Mouse (Mus musculus): ENCODE measurements at regions not wholly inside any gene's neighbourhood (a gene's known extent, or its start where the extent isn't known, plus 50 kb on each side); places are given as distances from the start of the nearest gene placed in this dataset.

DNA sequence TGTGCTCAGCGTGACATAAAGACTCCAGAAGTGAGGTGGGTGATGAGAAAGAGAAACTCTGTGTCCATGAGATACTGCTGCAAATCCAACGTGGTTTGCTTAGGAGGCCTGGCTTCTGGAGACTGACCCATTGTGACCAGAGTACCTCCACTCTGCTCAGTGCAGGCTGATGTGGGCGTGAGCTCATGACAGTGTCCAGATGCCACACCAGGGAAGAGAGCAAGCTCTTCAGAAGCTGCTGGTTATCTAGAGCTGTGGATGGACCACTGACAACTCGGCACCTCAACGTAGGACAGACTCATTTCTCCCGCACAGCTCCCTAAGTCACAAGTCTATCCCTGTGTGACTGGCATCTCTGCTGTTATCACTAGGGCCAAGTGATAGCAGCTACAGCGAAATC, 114.9 kb upstream of the N6amt1 start:
- intact Hi-C loops (cut with DNase I) = no loop called here
- no peak for DNase-seq (ENCODE audit: low spot score in 2 of 2)

DNA sequence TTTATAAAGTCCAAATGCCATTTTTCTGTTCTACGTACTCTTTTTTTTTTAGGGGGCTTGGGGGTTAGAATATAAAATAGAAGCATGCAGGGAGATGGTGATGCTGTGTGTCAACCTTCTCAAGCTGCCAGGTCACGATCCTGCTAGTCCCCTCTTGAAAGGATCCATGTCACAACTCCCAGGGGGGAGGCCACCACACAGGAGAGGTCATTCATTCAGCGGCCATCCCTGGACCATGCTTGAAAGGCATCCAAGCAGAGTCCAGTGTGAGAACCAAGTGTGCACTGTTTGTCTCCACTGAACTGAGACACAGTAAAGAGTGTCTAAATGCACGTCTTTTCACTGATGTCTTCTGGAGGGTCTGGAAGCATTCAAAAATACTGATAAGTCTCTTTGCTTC, 119.8 kb upstream of the N6amt1 start:
- no peak for DNase-seq (ENCODE audit: low spot score in 2 of 2)
- intact Hi-C loops (cut with DNase I) = no loop called here

DNA sequence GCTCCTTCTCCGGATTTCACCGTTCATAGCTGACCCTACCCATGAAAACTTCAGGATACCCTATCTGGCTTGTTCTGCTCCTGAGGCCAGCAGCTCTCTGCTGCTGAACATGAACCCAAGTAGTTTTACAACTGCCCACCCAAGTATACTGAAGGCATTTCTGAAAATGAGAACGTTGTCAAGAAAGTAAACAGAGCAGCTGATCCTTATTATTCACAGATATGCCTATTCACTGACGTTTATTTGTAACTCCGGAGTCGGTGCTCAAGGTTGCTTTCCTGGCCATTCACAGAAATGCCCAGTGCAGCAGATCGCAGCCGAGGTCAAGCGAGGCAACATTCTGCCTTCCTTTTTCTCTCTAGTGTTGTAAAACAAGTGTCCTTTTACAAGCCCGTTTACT, 128.4 kb upstream of the N6amt1 start:
- intact Hi-C loops (cut with DNase I) = no loop called here
- no peak for DNase-seq (ENCODE audit: low spot score in 2 of 2)

DNA sequence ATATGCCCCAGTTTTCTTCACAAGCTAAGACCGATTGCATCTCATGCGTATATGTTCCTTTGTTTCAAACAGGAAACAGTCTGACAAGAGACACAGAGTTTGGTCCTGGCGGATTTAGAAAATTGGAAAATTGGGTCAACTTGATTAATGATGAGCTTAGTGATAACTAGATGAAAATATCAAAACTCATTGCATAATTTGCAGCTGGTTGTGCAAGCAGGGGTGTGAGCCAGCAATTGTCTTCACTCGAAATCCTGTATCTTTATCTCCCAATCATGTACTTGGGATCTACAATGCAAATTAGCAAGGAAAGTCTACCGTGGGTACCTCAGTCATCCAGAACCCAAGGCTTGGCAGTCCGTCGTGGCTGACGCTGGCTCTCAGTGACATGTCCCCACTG, 128.9 kb upstream of the N6amt1 start:
- intact Hi-C loops (cut with DNase I) = no loop called here
- no peak for DNase-seq (ENCODE audit: low spot score in 2 of 2)

DNA sequence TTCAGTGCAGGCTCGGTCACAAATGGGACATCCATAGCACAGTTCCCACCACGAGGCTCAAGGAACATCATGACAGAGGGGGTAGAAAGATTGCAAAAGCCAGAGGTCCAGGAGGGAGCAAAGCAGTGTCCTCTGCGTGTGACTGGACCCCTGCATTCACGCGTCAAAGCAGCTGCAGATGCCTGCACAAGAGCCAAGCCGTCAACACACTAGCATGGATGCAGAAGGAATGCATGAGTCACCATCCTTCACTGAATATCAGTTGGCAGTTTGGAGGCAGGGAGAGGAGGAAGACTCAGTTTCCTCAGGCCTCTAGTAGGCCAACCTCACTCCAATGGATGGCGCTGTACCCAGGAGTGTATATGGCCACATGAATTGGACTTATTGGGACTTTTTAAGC, 130.0 kb upstream of the N6amt1 start:
- intact Hi-C loops (cut with DNase I) = no loop called here
- DNase-seq (ENCODE audit: low spot score in 2 of 2) = no peak

DNA sequence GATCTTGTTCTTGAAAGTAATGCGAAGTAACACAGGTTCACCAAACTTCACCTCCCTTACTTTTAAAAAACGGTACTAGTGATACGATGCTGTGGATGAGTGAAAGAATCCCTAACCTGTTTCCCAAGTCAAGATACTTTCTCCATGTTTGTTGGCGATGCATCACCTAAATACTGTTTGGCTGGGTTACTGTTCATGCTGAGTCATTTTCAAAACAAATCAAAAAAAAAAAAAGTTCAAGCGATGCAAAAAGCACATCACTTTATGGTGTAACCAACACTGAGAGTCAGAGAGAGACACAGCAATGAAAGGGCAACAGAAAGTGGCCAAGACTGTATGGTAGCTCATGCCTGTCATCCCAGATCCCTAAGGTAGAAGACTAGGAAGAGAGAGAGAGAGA, 133.4 kb upstream of the N6amt1 start:
- intact Hi-C loops (cut with DNase I) = no loop called here
- DNase-seq (ENCODE audit: low spot score in 2 of 2) = no peak

DNA sequence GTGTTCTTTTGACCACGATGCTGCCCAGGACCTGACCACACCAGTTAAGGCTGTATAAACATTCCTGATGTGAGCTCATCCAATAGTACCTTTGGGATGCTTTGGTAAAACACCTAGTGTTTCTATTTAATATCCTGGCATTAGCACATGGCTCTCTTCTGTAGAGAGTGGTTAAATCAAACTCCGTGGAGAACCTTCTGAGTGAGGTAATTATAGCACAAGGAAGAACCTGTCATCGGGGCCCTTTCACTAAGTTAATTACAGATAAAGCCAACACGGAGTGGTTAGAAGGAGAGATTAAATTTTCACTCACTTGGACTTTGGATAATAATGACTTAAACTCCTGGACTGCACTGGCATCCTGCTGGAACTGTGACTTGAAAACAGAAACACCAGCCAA, 133.8 kb upstream of the N6amt1 start:
- no peak for DNase-seq (ENCODE audit: low spot score in 2 of 2)
- intact Hi-C loops (cut with DNase I) = no loop called here

DNA sequence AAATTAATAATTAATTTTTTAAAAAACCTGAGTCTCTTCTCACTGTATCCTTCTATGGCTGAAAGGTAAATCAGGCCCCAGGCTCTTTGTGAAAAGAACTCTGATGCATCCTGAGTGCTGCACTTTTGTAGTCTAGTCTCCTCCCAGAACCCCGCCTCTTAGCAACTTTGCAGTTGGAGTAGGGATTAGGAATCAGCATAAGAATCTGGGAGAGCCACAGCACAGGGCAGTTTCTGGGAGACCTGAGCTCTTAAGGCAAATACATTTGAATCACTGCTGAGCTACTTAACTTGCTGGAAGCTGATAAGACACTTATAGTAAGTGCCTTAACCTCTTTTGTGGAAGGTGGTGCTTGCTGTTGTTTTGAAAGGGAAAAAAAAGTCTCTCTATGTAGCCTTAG, 146.1 kb upstream of the N6amt1 start:
- no peak for DNase-seq (ENCODE audit: low spot score in 2 of 2)
- intact Hi-C loops (cut with DNase I) = no loop called here

DNA sequence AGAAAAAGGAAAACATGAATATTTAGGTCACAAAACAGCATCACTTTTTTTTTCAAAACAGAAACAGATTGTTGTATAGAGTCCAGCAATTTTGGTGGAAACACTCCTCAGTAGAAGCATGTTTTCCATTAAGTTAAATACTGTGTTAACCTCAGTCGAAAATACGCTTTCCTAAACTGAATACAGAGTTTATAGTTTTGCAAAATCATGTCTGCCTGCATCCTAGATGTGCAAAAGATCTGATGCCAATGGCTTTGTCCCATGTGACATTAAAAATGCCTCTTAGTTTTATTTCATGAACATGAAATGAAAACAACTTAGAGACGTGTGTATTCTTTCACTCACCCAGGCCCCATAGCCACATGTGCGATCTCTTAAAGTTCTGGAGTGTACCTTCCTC, 163.5 kb upstream of the N6amt1 start:
- intact Hi-C loops (cut with DNase I) = no loop called here
- no peak for DNase-seq (ENCODE audit: low spot score in 2 of 2)

DNA sequence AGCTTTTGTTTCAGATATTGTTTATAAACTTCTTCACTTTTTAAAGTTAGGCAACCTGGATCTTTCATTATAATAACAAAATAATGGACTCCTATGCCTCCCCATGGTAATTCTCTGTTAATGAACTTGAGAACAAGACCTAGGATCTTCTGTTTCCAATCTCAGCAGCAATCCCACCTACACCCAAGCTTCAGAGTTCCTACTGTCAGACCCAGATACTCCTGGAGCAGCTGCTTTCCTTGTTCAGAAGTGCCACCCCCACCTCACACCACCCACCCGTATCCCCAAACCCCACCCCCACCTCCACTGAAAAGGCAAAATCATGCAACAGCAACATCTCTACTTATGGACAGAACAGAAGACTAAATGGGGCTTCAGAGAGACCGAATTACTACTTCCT, 165.2 kb upstream of the N6amt1 start:
- peak in 1 of 2 experiments; percentile 49 for DNase-seq (ENCODE audit: low spot score in 2 of 2)
- intact Hi-C loops (cut with DNase I) = loop anchor here (5.0 kb wide), 1 partner anchor 166 kb away; no protein-coding TSS in a partner anchor

DNA sequence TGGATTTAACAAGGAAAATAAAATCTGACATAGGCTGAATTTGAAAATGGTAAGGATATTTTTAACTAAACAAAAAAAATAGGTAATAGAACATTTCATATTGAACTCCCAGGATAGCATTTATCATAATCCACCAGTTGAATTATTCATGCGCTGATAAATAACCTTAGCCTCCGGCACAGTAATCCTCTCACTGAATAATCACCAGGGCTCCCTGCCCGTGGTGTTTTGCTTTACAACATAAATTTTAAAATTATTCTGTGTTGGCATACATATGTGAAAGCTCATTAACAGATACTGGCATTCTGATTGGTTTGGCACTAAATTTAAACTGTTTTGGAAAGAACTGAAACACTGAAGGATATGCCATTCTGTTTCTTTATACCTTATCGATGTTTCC, 181.6 kb upstream of the N6amt1 start:
- intact Hi-C loops (cut with DNase I) = no loop called here
- no peak for DNase-seq (ENCODE audit: low spot score in 2 of 2)

DNA sequence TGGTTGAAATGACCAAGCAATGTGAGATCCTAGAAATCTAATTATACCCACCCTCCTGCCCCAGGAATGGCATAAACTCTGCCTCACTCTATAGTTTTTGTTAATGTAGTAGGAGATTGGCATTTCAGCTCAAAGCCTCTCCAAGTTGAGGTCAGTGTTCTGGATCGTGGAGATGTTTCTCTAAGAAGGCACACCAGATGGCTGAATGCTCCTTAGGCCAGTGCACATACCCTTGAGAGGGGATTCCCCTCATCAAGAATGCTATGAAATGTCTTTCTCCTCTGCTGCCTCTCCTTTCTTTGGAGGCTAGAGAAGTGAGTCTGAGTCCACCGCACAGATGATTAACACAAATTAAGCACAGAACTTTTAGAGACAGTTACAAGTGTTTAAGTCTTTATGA, 214.7 kb upstream of the N6amt1 start:
- DNase-seq (ENCODE audit: low spot score in 2 of 2) = no peak
- intact Hi-C loops (cut with DNase I) = loop anchor here (10.0 kb wide), 1 partner anchor 1334 kb away; the partner anchor contains the start of gene Adamts1

DNA sequence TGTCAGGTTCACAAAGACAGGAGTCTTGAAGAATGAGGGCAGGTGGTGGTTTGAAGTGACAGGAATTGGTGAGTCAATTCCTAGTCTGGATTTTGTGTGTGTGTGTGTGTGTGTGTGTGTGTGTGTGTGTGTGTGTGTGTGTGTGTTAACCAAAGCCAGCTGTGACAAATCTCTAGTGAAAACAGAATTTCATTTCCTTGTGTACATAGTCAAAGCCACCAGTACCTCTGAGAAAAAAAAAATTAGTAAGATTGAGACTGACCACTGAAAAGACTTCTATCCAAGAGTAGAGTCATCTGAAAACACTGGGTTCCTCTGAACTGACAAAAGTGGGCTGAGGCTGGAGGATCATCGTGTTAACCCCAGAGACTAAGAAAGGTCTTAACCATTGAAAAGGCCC, 217.5 kb upstream of the N6amt1 start:
- intact Hi-C loops (cut with DNase I) = loop anchor here (10.0 kb wide), 1 partner anchor 1332 kb away; the partner anchor contains the start of gene Adamts1
- no peak for DNase-seq (ENCODE audit: low spot score in 2 of 2)

DNA sequence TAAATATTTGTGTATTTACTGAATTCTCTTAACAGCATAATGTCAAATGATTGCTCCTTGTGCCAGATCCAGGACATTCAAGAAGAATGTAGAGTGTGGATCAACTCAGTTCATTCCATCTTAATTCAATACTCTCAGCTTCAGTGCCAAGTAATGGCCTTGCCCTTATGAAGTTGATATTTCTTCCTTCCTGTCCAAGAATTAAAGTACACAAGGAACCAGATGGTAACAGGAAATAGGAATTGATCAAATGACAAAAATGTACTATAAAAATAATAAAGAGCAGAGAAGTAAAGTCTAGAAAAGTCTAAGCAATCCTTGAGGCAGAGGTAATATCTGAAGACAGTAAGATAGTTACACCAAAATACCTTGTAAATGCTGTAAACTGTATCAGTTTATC, 219.5 kb upstream of the N6amt1 start:
- DNase-seq (ENCODE audit: low spot score in 2 of 2) = no peak
- intact Hi-C loops (cut with DNase I) = loop anchor here (10.0 kb wide), 1 partner anchor 1330 kb away; the partner anchor contains the start of gene Adamts1

DNA sequence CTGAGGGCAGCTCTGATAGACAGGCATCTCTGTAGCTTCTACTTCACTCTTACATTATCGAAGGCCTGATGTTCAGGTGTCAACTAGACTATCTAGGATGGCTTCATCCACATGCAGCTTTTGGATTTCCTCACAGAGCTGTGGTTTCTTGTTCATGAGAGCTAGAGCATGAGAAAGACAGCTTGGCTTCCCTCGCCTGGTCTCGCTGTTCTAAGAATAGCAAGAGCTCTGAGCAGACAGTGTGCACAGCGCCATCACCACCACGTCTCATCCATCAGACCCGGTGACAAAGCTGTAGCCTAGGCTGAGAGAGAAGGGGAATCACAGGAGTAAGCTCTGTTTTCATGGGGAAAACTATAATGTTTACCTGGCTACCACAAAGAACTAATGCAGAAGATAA, 220.1 kb upstream of the N6amt1 start:
- peak in 1 of 2 experiments; percentile 39 for DNase-seq (ENCODE audit: low spot score in 2 of 2)
- intact Hi-C loops (cut with DNase I) = loop anchor here (10.0 kb wide), 1 partner anchor 1329 kb away; the partner anchor contains the start of gene Adamts1

DNA sequence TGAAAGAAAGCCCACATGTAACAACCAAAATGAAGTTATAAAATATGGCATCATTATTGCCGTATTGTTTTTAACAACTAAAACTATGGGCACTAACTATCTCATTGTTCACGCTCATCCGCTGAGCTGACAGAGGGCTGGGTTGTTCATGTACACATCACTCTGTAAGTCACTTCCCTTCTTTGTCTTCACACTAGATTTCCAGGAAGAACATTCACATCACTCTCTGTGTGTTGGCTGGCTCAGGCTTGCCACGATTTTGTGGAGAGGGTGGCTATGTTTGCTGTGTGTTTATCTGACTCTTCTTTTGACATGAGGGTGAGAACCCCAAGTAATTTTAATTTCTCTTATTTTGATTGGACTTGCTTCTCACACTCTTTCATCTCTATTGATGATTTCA, 221.9 kb upstream of the N6amt1 start:
- DNase-seq (ENCODE audit: low spot score in 2 of 2) = no peak
- intact Hi-C loops (cut with DNase I) = loop anchor here (10.0 kb wide), 1 partner anchor 1327 kb away; the partner anchor contains the start of gene Adamts1

DNA sequence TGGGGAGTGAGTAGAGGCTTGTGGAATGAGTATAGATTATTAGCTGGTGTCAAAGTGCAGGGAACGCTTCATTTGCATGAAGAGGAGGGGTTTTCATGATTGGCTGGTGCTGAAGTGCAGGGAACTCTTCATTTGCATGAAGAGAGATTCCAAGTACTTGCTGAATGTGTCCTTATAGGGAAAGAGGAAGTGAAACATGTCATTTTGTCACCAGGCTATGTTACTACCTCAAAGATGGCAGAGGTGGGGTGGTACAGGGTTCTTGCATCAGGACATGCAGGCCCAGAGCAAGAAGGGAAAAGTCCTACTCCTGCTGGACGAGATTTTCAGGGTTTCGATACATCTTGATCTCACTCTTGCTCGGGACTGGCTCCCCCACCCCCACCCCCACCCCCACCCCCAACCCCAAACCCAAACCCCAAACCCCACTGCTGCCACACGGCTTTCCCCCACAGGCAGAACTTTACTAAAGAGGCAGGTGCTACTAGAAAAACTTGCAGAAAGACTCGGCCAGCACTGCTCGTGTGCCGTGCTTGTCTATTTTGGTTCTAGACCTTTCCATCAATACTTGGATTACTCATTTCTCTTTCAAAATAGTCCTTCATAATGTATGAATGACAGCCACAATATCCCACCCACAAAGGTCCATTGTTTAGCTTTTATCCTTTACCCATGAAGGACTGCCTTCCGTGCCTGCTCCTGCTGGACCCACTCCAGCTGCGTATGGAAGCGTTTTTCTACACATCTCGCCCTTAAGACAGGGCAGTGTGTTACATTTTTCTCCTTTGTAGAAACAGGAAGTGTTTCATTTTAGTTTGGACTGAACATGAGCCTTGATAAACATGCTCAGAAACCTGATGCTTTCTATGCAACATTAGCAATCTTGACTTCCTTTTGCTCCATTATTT, 223.0 kb upstream of the N6amt1 start:
- intact Hi-C loops (cut with DNase I) = loop anchor here (10.0 kb wide), 1 partner anchor 1326 kb away; the partner anchor contains the start of gene Adamts1
- no peak for DNase-seq (ENCODE audit: low spot score in 2 of 2)

DNA sequence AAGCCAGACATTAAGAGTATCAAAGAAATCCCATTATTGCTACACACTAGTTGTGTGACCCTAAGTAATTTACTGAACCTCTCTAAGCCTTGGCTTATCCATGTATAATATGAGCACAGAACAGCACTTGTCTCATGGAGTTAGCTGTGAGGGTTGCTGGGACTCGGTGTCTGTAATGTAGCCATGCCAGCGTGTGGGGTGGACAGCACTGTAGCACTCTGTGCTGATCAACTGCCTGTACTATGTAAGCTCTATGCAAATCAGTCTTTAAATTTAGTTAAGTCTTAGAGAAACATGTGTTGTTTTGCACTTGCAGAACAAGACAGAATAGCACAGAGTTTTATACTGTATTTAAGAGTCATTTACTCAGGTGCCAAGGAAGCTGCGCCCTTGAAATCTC, 225.0 kb upstream of the N6amt1 start:
- intact Hi-C loops (cut with DNase I) = loop anchor here (10.0 kb wide), 1 partner anchor 104 kb away; no protein-coding TSS in a partner anchor
- peak in 1 of 2 experiments; percentile 58 for DNase-seq (ENCODE audit: low spot score in 2 of 2)

DNA sequence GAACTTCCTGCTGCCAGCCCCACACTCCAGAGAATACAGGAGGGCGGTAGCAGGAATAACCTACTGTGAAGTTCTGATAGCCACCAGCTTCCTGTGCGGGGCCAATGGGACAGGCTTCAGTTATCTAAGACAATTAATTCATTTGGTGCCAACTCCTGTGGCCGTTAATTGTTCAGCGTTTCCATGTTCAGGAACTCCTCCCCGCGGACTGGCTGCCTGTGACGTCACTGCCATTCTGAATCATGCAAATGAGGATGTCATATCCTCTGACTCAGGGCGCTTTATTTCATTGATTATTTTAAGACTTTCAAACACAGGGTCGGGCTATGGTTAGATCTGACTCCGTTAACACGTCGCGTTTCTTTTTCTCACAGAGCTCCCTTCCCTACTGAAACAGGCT, 225.8 kb upstream of the N6amt1 start:
- intact Hi-C loops (cut with DNase I) = loop anchor here (10.0 kb wide), 1 partner anchor 103 kb away; no protein-coding TSS in a partner anchor
- peak in 1 of 2 experiments; percentile 70 for DNase-seq (ENCODE audit: low spot score in 2 of 2)

DNA sequence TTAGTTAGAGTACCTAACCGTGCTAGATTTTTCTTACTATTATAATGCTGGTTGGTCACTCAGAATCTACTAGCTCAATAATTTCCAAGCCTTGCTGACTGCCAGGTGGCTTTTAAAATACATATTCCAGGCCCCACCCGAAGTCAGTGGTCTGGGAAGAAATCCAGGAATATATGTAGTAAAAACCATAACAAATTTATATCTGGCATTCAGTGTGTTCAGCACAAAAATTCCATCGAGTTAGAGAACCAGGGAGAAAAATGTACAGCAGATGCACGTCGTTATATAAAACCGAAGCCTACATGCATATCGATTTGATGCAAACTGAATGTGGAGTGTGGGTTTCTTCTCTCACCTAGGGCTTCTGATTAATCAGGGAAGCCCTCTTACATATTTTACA, 229.5 kb upstream of the N6amt1 start:
- peak in 1 of 2 experiments; percentile 50 for DNase-seq (ENCODE audit: low spot score in 2 of 2)
- intact Hi-C loops (cut with DNase I) = loop anchor here (10.0 kb wide), 1 partner anchor 100 kb away; no protein-coding TSS in a partner anchor

DNA sequence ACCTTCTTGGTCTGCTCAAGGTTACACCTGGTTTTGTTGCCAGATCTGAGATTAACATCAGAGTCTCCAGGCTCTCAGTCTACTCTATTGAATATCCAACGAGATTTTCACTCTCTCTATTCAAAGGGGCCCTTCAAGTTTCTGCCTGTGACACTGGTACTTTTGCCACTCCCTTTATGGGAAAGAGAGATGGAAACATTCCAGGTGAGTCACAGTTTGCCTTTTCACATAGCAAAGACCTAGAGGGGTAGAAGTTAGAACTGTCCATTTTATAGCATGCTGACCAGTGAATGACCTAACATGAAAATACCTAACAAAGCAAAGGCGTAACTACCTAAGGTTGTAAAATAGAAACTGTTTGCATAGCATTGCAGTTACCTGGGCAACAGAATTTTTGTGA, 250.4 kb upstream of the N6amt1 start:
- no peak for DNase-seq (ENCODE audit: low spot score in 2 of 2)
- intact Hi-C loops (cut with DNase I) = no loop called here
